Mouse (Mus musculus): ENCODE data around the gene Calcoco2.

Calcoco2 gene

GRCm38 (mm10) chr11:96076221-96077105 is 35.3 kb downstream of the Calcoco2 start:
- no peak for DNase-seq (ENCODE audit: low spot score)

DNA sequence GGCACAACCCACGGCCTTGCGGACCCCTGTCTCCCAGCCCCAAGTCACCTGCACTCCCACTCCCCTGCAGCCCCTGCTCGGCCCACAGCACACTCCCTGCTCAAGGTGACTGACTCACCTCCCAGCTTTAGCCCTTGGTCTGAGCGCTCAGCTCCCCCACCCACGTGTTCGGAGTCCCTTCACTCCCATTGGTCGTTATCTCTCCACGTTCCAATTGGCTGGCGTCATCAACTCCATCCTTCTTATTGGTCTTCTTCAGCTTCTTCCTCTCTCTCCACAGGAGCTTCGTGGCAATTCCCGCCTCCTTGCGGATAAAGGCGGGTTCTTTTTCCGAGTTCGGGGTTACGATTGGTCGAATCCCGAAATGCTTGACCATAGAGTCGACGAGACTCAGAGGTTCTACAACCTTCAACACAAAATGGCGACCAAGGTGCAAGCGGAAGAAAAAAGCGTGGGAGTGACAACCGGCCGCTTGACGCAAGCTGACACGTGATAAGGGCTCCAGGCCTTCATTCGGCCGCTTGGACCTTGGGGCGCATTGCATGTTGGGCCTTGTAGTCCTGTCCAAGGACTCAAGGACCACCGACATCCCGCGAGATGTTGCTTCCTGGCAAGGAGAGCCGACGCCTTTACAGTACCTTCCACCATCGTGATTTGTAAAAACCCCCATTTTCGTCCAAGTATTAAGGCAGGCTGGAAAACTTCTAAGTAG is 36.1 kb downstream of the Calcoco2 start, which contains the start of gene Atp5g1:
Atp5g1 (minus strand) TSS at position 162 of the 712 bp plus-strand sequence.
- peak; percentile 97 for DNase-seq (ENCODE audit: low spot score)

- no peak for DNase-seq (ENCODE audit: low spot score)
Observed at GRCm38 (mm10) chr11:96075177-96075508, 36.6 kb downstream of the Calcoco2 start.

DNA sequence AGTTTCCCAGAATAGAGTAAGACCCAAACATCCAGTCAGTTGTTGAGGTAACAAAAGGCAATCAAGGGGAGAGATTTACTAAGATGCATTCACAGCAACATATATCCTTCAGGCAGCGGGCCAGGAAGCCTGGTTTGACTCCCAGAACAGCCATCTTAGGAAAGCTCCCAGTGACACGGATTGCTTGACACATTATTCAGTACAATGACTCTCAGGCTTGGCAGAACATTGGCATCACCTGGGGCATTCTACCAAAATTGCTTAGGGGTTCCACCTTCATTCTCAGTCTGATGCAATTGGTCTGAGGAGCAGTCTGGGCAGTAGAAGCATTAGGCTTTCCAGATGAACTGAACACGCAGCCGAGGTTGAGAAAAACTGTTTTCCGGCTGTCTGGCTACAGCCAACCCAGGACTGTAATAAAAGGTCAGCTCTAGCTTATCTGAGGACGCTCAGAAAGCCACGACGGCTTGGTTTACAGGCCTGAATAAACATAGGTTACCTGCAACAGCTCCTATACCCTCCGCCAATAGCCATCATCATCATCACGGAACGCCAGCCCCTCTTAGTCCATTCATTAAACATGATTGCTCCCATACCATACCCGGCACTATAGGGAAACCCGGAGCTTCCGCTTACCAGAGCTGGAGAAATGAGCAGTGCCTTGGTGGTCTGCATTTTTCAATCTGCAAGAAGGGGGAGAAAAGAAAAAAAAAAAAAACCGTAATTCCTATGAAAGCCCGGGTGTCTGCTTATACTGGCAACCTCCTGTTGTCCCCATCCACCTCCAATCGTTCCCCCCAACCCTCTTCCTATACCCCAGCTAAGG is 37.2 kb downstream of the Calcoco2 start:
- DNase-seq (ENCODE audit: low spot score) = no peak

GRCm38 (mm10) chr11:96073295-96073993 is 38.3 kb downstream of the Calcoco2 start:
- DNase-seq (ENCODE audit: low spot score) = no peak

DNA sequence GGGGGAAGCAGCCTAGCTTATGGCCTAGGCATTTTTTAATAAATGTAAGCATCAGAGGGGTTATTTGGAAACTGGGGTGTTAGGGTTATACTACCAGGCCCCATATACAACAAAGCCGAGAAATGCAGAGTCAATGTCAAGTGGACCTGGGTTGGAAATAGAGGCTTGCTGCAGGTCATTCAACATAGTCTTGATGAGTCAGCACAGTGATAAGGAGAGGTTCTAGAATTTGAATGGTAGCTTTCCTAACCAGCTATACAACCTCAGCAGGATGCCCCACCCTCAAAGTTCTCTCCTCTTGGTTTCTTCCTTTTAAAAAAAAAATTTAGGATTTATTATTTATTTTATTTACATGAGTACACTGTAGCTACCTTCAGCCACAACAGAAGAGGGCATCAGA is 40.8 kb downstream of the Calcoco2 start:
- DNase-seq (ENCODE audit: low spot score) = no peak

GRCm38 (mm10) chr11:96070353-96070752 is 41.4 kb downstream of the Calcoco2 start:
- DNase-seq (ENCODE audit: low spot score) = no peak

DNA sequence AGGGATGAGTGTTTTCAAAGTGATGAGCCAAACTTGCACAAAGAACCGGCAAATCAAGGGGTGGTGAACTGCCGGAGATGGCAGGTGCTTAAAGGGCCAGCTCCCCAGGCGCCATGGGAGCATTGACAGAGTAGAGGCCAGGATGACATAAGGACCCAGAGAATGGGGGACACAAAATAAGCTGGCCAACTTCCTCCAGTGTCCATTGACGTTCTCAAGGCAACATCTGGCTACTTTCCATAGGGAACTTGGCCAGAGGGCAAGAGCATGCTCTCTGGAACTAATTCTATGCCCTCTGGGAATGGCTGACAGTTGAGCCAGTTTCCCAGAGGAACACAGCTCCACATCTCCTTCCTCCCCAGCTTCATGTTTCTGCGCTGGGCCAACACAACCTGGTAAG is 43.5 kb downstream of the Calcoco2 start:
- no peak for DNase-seq (ENCODE audit: low spot score)

DNA sequence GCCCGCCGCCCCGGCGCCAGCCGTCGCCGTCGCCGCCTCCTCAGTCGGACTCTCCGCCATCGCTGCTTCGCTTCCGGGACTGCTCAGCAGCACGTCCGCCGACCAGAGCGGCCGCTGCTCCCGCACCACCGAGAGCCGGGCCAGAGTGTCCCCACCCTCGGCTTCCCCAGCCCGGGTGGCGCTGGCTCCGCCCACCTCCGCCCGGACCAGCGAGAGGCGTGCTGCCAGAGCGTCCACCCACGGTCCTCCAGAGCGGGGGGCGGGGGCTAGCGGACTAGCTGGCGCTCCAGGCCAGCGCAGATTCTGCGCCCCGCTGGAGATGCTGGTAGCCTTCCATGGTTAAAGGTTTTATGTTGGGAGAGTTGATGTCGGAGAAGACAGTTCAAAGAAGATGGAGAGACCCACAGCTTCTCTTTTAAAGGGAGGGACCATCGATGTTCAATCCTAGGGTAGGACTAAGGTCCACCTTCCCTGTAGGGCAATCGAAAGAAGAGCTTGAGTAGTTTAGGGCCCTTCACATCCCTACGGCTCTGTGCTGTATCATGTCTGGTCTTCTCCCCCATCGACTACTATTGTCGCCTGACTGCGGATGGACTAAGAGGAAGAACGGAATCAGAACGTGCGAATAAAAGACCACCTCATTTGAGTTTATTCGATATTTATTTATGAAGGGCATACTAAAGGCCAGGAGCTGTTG is 46.4 kb downstream of the Calcoco2 start, which contains the start of gene Ube2z:
Ube2z (minus strand) TSS at position 174 of the 697 bp plus-strand sequence.
- DNase-seq (ENCODE audit: low spot score) = peak; percentile 98

DNA sequence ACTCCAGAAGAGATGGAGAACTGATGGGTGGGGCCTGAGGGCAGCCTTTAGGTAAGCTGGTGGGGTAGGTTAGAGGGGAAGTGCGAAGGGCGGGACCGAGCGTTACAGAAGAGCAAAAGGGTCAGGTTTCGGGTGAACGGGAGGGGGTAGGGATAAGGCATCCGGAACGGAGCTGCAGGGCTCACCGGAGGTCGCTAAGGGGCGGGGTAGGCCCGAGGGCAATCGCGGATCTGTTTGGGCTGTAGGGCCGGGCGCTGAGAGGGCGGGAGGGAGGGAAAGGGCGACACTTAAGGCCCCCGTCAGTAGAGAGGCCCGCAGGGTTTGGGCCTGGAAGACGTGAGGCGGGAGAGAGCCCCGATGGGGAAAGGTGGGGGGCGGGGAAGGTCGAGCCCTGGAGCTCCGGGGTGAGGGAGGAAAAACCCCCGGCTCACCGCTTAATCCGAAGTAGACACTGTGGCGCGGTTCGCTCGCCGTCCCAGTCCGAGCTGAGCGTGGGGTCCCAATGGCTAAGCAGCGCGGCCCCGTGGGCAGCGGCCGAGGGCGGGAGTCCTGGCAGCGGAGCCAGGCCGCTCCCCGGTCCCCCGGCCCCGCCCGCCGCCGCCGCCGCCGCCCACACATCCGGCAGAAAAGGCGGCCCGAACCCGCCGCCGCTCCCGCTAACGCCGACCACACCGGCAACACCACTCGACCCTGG is 47.1 kb downstream of the Calcoco2 start:
- DNase-seq (ENCODE audit: low spot score) = peak; percentile 53

- no peak for DNase-seq (ENCODE audit: low spot score)
Observed at GRCm38 (mm10) chr11:96058309-96058708, 53.5 kb downstream of the Calcoco2 start.

DNA sequence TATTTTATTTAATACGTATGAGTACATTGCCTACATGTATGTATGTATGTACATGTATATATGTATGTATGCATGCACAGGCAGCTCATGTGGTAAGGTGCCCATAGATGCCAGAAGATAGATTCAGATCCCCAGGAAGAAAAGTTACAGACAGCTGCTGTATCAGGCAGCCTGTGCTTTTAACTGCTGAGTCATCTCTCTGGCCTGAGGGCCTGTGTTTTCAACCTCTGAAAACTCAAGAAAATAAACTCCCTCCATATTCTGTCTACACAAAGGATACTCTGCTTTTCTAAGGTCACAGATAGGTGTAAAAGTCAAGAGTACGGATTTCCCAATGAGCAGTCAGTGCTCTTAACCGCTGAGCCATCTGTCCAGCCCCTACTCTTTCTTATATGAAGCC is 60.9 kb downstream of the Calcoco2 start:
- no peak for DNase-seq (ENCODE audit: low spot score)

DNA sequence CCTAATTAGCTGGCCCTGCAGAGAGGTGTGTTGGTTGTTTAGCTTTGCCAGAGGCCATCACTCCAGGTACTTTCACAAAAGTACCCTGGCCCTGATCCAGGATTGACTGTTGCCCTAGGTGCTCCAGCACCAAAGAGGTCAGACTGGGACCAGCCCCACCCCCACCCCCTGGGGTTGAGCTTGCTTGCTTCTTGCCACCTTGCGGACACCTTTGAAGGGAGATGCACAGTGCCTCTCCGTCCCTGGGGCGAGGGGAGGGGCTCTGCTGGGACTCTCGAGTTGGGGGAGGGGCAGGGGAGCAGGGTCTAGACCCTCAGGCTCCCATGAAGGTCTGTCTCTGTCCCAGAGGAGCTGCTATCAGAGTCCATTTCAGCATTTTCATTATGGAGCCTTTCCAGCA is 61.8 kb downstream of the Calcoco2 start:
- no peak for DNase-seq (ENCODE audit: low spot score)

Measured in urinary bladder, postnatal 14 days (tissue).